Mouse (Mus musculus) forebrain, embryonic 13.5 days (tissue): ENCODE measurements at regions not wholly inside any gene's neighbourhood (a gene's known extent, or its start where the extent isn't known, plus 50 kb on each side); places are given as distances from the start of the nearest gene placed in this dataset.
"Not testable (repeated sequence)": the region's sequence is repeated elsewhere in the genome, so short reads cannot be mapped to it uniquely, and the experiment has no call there.

Experiments used
- ATAC-seq: fragments of 200-750 bp; cut with Nextera tagmentation; 2 replicates; pipeline ENCODE4 v1.8.0; 2017
- H3K27ac ChIP-seq: fragments of 300-500 bp; sonication (generic); 2 replicates; pipeline ENCODE4 v1.5.1; 2015; ENCODE audit warnings: inconsistent platforms, mild to moderate bottlenecking, moderate library complexity
- H3K27me3 ChIP-seq: fragments of 300-500 bp; sonication (generic); 2 replicates; pipeline ENCODE4 v1.6.1; 2015; ENCODE audit warnings: mild to moderate bottlenecking, inconsistent platforms
- H3K36me3 ChIP-seq: fragments of 300-500 bp; sonication (generic); 2 replicates; pipeline ENCODE4 v1.6.1; 2015; ENCODE audit warnings: mild to moderate bottlenecking, inconsistent platforms; ENCODE audit not compliant: poor library complexity, severe bottlenecking
- H3K4me1 ChIP-seq: fragments of 300-500 bp; sonication (generic); 2 replicates; pipeline ENCODE4 v1.6.1; 2015; ENCODE audit warnings: inconsistent platforms
- H3K4me2 ChIP-seq: fragments of 300-500 bp; sonication (generic); 2 replicates; pipeline ENCODE4 v1.6.1; 2015; ENCODE audit warnings: inconsistent platforms, mild to moderate bottlenecking, moderate library complexity
- H3K4me3 ChIP-seq: fragments of 300-500 bp; sonication (generic); 2 replicates; pipeline ENCODE4 v1.5.1; 2015; ENCODE audit warnings: mild to moderate bottlenecking, inconsistent platforms
- H3K9ac ChIP-seq: fragments of 300-500 bp; sonication (generic); 2 replicates; pipeline ENCODE4 v1.6.1; 2015; ENCODE audit warnings: mild to moderate bottlenecking, inconsistent platforms
- H3K9me3 ChIP-seq: fragments of 300-500 bp; sonication (generic); replicated peaks from 2 replicates; pipeline ENCODE4 v1.6.1; 2016; ENCODE audit warnings: inconsistent platforms
- WGBS: fragments of 180-500 bp; shearing (Covaris S2); methylation state at CpG from one replicate; pipeline ENCODE4 v1.1.7; 2015; 5-methylcytosine and 5-hydroxymethylcytosine counted together

DNA sequence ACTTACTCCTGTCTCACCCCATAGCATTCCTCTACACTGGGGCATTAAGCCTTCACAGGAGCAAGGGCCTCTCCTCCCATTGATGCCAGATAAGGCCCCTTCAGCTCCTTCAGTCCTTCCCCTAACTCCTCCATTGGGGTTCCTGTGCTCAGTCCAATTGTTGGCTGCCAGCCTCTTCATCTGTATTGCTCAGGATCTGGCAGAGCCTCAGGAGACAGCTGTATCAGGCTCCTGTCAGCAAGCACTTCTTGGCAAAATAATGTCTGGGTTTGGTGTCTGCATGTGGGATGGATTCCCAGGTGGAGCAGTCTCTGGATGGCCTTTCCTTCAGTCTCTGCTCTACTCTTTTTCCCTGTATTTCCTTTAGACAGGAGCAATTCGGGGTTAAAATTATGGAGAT is 278.2 kb upstream of the Ercc4 start:
- H3K27ac ChIP-seq, H3K9me3 ChIP-seq, H3K4me3 ChIP-seq, ATAC-seq, H3K4me2 ChIP-seq, H3K27me3 ChIP-seq, H3K36me3 ChIP-seq, H3K4me1 ChIP-seq, H3K9ac ChIP-seq: not testable (repeated sequence)
- WGBS, result 58% methylated on average over 1 of the region's 1 CpGs

DNA sequence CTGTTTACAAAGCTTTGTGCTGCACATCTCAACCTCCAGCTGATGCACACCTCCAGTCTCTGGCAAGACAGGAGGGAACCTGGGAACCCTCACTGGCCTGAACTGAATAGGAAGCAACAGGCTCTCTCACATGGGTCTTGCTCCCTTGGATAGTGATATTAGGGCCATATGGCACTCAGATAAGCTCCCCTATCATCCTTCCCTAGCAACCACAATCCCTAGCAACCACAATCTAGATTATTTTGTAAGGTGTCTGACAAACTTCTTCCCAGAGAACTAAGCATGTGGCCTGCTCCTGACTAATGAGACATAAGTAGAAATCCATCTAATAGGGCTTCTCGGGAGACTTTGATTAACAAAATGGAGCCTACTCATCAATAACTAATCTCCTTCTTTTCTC is 253.1 kb upstream of the Ercc4 start:
- no peak overlapping the region for H3K27ac ChIP-seq
- no peak overlapping the region for H3K9ac ChIP-seq
- H3K4me3 ChIP-seq, result no peak overlapping the region
- H3K9me3 ChIP-seq, result no peaks in the 10 kb centered on the region
- ATAC-seq, result no peak
- H3K27me3 ChIP-seq, result no peaks in the 10 kb centered on the region
- 73% methylated on average over 1 of the region's 1 CpGs for WGBS
- H3K4me2 ChIP-seq, result no peak overlapping the region
- H3K36me3 ChIP-seq, result no peaks in the 10 kb centered on the region
- no peaks in the 10 kb centered on the region for H3K4me1 ChIP-seq

DNA sequence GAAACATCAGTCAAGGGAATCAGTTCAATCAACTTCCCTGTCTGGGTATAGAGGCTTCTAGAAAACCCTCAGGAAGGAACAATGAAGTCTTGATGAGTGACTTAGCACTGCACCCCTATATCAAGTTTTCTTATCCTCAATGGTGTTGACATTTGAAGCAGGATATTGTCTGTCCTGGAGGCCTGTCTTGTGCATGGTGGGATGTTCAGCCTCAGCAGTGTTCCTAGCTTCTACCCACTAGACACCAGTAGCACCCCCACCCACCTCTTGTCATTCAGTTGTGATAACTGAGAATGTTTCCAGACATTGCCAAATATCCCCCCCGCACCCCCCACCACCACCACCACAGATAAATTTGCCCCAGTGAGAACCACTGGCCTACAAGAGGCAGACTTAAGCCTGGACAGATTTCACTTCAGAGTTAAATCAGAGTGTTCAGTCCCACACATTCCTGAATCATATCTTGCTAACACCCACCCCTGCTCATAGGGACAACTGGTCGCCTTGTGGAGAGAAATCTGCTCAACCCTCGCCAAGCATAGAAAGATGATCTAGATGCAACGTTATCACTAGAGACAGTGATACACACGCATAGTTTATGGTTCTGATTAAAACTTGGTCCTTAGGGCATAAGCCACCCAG is 249.6 kb upstream of the Ercc4 start:
- no peak for ATAC-seq
- H3K9me3 ChIP-seq, result no peaks in the 10 kb centered on the region
- no peak overlapping the region for H3K9ac ChIP-seq
- H3K4me1 ChIP-seq, result no peaks in the 10 kb centered on the region
- no peaks in the 10 kb centered on the region for H3K27me3 ChIP-seq
- no peak overlapping the region for H3K4me3 ChIP-seq
- H3K36me3 ChIP-seq, result no peaks in the 10 kb centered on the region
- no peak overlapping the region for H3K27ac ChIP-seq
- 93% methylated on average over 5 of the region's 5 CpGs for WGBS
- H3K4me2 ChIP-seq, result no peak overlapping the region

DNA sequence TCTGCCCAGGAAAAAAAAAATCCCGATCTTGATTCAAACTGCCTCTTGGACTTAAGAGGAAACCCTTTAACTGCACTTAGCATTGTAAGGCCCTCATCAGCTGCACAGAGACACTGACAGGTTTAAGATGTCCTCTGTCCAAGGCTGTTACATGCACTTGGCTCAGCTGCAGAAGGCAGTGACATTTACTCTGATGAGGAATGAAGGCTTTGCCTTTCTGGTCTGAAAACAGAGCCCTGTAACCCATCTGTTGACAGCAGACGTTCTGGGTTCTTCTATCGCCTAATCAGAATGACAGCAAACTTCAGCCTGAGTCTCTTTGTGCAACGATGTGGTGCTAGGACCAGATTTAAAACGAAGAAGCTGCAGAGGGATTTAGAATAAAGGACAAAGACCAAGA is 246.9 kb upstream of the Ercc4 start:
- no peaks in the 10 kb centered on the region for H3K9me3 ChIP-seq
- WGBS, result 83% methylated on average over 5 of the region's 5 CpGs
- no peaks in the 10 kb centered on the region for H3K4me1 ChIP-seq

DNA sequence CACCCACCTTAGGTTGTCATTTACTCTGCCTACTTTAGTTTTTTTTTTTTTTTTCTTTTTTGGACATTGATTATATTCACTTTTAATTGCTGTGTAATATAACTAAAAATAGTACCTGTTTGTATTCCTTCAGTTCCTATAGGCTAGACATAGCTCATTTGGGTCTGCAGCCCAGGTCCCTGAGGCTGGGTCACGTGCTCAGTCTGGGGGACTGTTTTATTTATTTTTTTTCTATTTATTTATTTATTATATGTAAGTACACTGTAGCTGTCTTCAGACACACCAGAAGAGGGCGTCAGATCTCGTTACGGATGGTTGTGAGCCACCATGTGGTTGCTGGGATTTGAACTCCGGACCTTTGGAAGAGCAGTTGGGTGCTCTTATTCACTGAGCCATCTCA is 231.2 kb upstream of the Ercc4 start:
- not testable (repeated sequence) for ATAC-seq

More for the DNA sequence above, 246.9 kb upstream of the Ercc4 start:
- no peak overlapping the region for H3K9ac ChIP-seq
- H3K27ac ChIP-seq, result no peak overlapping the region
- no peak overlapping the region for H3K4me3 ChIP-seq
- H3K36me3 ChIP-seq, result no peaks in the 10 kb centered on the region
- H3K27me3 ChIP-seq, result no peaks in the 10 kb centered on the region
- H3K4me2 ChIP-seq, result no peak overlapping the region
- no peak for ATAC-seq

DNA sequence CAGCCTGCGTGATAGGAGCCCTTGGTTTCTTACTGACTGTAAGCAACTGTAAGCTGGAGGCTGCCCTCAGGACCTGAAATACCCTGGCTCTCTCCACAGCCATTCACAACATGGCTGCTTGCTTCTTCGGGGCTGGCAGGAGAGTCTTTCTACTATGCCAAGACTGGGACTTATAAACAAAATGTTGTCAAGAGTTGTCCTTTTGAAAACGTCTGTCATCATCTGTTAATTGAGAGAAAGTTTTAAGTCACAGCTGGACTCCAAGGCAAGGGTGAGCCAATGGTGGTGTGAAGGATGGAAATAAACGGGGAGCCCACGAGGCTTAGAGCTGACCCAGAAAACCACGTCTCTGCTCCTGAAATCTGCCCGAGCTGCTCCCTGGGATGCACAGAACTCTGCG is 229.5 kb upstream of the Ercc4 start:
- 87% methylated on average over 8 of the region's 8 CpGs for WGBS
- Histone ChIP-seq H3K27me3 (no peaks in the 10 kb centered on the region), H3K4me1 (peaks cover 10% of the 10 kb centered on the region), H3K9ac (no peak overlapping the region), H3K4me3 (no peak overlapping the region), H3K27ac (no peak overlapping the region), H3K4me2 (no peak overlapping the region), H3K36me3 (no peaks in the 10 kb centered on the region), H3K9me3 (no peaks in the 10 kb centered on the region)
- ATAC-seq, result no peak

More for the DNA sequence above, 231.2 kb upstream of the Ercc4 start:
- H3K9me3 ChIP-seq, H3K4me3 ChIP-seq, H3K9ac ChIP-seq, H3K27me3 ChIP-seq, H3K4me1 ChIP-seq, H3K4me2 ChIP-seq, H3K27ac ChIP-seq, H3K36me3 ChIP-seq: not testable (repeated sequence)
- 93% methylated on average over 5 of the region's 5 CpGs for WGBS

DNA sequence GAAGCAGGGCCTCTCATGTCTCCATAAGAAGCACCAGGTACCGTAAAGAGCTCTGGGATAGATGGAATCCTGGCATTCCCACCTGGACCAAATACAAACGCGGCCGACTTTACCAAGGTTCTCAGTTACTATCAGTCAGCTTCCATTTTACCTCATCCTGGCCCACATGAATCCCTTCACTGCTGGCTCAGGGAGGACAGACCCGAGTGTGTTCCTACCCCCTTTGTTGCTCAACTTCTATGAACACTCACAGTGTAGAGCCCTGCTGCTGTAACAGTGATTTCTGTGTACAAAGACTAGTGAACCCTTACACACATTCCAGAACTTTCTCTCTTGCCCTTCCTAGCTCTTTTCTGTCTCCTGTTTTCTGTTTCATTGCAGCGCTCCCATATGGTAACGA is 229.0 kb upstream of the Ercc4 start:
- H3K9me3 ChIP-seq, result no peaks in the 10 kb centered on the region
- no peaks in the 10 kb centered on the region for H3K27me3 ChIP-seq
- no peak overlapping the region for H3K27ac ChIP-seq
- H3K4me1 ChIP-seq, result peaks cover 13% of the 10 kb centered on the region
- H3K36me3 ChIP-seq, result no peaks in the 10 kb centered on the region
- no peak overlapping the region for H3K9ac ChIP-seq
- WGBS, result 89% methylated on average over 7 of the region's 7 CpGs
- H3K4me2 ChIP-seq, result no peak overlapping the region
- H3K4me3 ChIP-seq, result no peak overlapping the region
- no peak for ATAC-seq

DNA sequence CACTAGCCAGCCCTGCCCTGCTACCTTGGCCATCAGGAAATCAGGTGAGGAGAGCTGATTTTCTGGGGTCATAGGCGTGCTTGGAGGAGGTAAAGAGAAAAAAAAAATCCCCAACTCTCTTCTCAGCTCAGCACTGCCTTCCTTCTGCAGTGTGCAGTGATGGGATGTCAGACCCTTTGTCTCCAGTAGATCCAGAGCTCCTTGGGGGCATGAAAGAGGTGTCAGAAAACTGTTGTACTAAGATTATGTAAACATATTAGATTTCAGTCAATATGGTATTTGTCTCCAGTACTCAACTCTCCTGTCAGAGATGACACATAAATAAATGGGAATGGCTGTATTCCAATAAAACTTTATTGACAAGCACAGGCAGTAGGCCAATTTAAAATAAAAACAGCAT is 226.8 kb upstream of the Ercc4 start:
- peaks cover 34% of the 10 kb centered on the region for H3K4me1 ChIP-seq
- WGBS, result 88% methylated on average over 1 of the region's 1 CpGs
- no peak overlapping the region for H3K4me3 ChIP-seq

DNA sequence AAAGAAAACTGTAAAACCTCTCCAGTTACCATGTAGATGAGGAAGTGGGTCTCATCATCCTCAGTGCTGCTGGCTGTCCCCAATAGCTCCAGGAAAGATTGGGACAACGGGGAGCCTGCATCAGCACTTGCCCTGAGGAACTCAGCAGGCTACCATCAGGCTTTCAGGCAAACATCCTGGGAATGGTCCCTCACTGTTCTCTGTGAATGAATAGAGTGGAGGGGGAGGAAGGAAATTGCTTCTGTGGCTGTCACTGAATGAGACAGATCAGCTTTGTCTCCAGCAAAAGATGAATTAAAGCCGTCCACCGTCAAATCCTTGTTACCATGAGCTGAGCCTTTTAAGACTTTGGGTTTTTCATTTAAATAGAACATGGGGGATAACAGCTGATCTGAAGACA is 224.9 kb upstream of the Ercc4 start:
- WGBS, result 0% methylated on average over 3 of the region's 3 CpGs
- Histone ChIP-seq H3K27ac (no peak overlapping the region), H3K4me2 (no peak overlapping the region), H3K4me1 (peaks cover 34% of the 10 kb centered on the region), H3K9ac (no peak overlapping the region), H3K4me3 (no peak overlapping the region), H3K27me3 (no peaks in the 10 kb centered on the region), H3K36me3 (no peaks in the 10 kb centered on the region), H3K9me3 (no peaks in the 10 kb centered on the region)
- no peak for ATAC-seq

More for the DNA sequence above, 226.8 kb upstream of the Ercc4 start:
- Histone ChIP-seq H3K9me3 (no peaks in the 10 kb centered on the region), H3K36me3 (no peaks in the 10 kb centered on the region), H3K27ac (no peak overlapping the region), H3K27me3 (no peaks in the 10 kb centered on the region), H3K9ac (no peak overlapping the region), H3K4me2 (no peak overlapping the region)
- ATAC-seq, result no peak

DNA sequence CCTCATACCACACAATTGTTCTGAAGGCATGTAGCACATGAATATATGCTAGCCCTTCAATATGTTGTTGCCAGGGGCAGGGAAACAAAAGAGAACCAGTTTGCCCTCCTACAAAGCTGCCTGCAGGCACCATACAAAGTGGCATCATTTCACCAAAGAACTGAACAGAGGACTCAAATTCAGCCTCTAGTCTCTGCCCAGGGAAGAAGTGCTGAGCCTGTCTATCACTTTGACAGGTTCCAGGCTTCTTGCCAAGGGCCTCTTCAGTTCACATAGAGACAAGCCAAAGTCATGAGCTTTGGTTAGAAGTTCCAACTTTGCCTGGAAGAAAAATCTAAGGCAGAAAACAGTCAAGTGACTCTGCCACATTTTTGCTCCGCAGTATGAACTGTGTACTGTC is 223.4 kb upstream of the Ercc4 start:
- 78% methylated on average over 1 of the region's 1 CpGs for WGBS
- peak; percentile 59 for ATAC-seq
- no peaks in the 10 kb centered on the region for H3K9me3 ChIP-seq
- no peak overlapping the region for H3K9ac ChIP-seq
- H3K4me3 ChIP-seq, result no peak overlapping the region
- H3K36me3 ChIP-seq, result no peaks in the 10 kb centered on the region
- peaks cover 34% of the 10 kb centered on the region for H3K4me1 ChIP-seq
- H3K27me3 ChIP-seq, result no peaks in the 10 kb centered on the region
- no peak overlapping the region for H3K27ac ChIP-seq
- H3K4me2 ChIP-seq, result no peak overlapping the region

DNA sequence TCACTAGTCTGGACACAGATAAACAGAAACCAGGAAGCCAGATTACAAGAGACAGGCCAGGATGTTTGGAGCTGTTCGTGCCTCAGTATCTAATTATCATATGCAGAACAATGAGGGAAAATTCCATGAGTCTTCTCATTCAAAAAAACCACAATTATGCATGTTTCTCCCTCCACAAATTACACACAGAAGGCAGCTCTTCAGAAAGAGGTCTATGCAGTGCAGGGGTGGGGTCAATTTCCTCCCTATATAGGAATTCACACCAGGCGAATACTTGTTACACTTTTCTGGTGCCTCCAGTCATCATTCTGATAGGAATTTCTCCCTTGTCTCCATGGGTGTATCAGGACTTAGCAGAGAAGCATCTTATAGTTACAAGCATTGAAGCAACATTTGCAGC is 222.1 kb upstream of the Ercc4 start:
- Histone ChIP-seq H3K4me2 (no peak overlapping the region), H3K27me3 (no peaks in the 10 kb centered on the region), H3K36me3 (no peaks in the 10 kb centered on the region), H3K9ac (no peak overlapping the region), H3K27ac (no peak overlapping the region), H3K9me3 (no peaks in the 10 kb centered on the region), H3K4me3 (no peak overlapping the region), H3K4me1 (peaks cover 34% of the 10 kb centered on the region)
- ATAC-seq, result no peak
- 38% methylated on average over 2 of the region's 2 CpGs for WGBS

DNA sequence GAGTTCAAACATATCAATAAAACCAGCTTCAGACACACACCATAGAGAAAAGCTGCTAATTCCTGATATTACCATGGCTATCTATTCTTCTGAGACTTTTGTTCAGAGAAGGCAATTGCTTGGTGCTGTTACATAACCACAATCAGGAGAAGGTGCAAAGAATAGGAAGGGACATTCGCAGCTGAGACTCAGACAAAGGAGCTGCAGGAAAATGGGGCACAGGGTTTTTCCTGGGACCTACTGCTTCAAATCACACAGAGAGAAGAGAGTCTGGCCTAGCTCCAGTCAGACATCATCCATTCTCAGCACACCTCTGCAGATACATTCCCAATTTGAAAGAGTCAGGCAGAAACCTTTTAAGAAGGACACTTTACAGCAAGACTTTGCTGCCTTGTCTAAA is 219.4 kb upstream of the Ercc4 start:
- peaks cover 23% of the 10 kb centered on the region for H3K4me1 ChIP-seq
- no peaks in the 10 kb centered on the region for H3K9me3 ChIP-seq
- H3K9ac ChIP-seq, result no peak overlapping the region
- ATAC-seq, result no peak
- H3K4me2 ChIP-seq, result no peak overlapping the region
- H3K27ac ChIP-seq, result no peak overlapping the region
- H3K27me3 ChIP-seq, result no peaks in the 10 kb centered on the region
- 86% methylated on average over 1 of the region's 1 CpGs for WGBS
- no peaks in the 10 kb centered on the region for H3K36me3 ChIP-seq
- no peak overlapping the region for H3K4me3 ChIP-seq

DNA sequence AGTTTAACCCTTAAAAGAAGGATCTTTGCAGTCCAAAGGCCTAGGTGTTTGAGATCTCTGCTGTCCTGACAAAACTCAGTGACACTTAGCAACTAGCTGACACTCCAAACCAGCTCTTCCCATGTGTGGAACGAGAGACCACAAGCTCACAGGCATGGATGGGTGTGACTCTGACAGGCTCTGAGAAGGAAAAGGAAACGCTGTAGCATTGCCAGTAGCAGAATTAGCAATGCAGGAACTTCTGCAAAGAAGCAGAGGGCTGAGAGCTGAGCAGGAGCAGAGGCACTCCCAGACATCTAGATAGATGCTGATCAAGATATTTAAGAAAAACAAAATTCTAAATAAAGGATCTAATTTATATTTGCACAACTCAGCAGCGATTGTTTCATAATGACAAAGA is 218.9 kb upstream of the Ercc4 start:
- Histone ChIP-seq H3K36me3 (no peaks in the 10 kb centered on the region), H3K9ac (no peak overlapping the region), H3K27me3 (no peaks in the 10 kb centered on the region), H3K4me1 (peaks cover 20% of the 10 kb centered on the region), H3K9me3 (no peaks in the 10 kb centered on the region), H3K4me2 (no peak overlapping the region), H3K4me3 (no peak overlapping the region), H3K27ac (no peak overlapping the region)
- 88% methylated on average over 3 of the region's 3 CpGs for WGBS
- no peak for ATAC-seq
